Mouse (Mus musculus): ENCODE data around the gene Ank2.

GRCm38 (mm10) chr3:127463816-127464480 lies 35.2 kb downstream of the Ank2 start:
- TF ChIP-seq CTCF (conservative IDR thresholded peaks at IDR 0.05; ENCODE audit: insufficient read depth, insufficient read length, low read depth, low read length) (no peak), POLR2A (IDR thresholded peaks at IDR 0.05; ENCODE audit: low read depth, low read length) (no peak)

Data from kidney, adult 2 months (tissue).